Mouse (Mus musculus) bone marrow, adult 2 months (tissue): Measurements from ENCODE around the gene Fcer2a. TPM values are rescaled to one million over a fixed set of nuclear protein-coding genes. Genes with fewer than 3 reads are reported as not detected.

Source experiments
- H3K27ac ChIP-seq: fragments of 200-500 bp; 2 replicates; pipeline ENCODE4 v1.5.1; 2012; ENCODE audit warnings: low read depth, mild to moderate bottlenecking, control low read depth, inconsistent platforms, low read length; ENCODE audit not compliant: control insufficient read depth, poor library complexity, insufficient read depth
- H3K4me1 ChIP-seq: fragments of 200-500 bp; 2 replicates; pipeline ENCODE4 v1.6.1; 2011; ENCODE audit warnings: low read length; ENCODE audit not compliant: control insufficient read depth, insufficient read depth
- H3K4me3 ChIP-seq: fragments of 200-500 bp; replicated peaks from 2 replicates; pipeline ENCODE3; 2011; ENCODE audit warnings: mild to moderate bottlenecking, low read depth, low read length, control low read depth; ENCODE audit not compliant: control insufficient read depth
- CTCF ChIP-seq: fragments of 200-500 bp; IDR thresholded peaks from 2 replicates; pipeline ENCODE4 v1.5.1; 2011; ENCODE audit warnings: low read length, control low read depth; ENCODE audit not compliant: control insufficient read depth, insufficient read depth
- POLR2A ChIP-seq: fragments of 200-500 bp; IDR thresholded peaks from 2 replicates; pipeline ENCODE4 v1.6.1; 2011; ENCODE audit warnings: low read depth, mild to moderate bottlenecking, control low read depth, low read length, borderline replicate concordance; ENCODE audit not compliant: control insufficient read depth
- WGBS: fragments of 180-500 bp; shearing (Covaris S2); methylation state at CpG from one replicate; pipeline ENCODE4 v1.1.7; 2018; 5-methylcytosine and 5-hydroxymethylcytosine counted together
- polyA plus RNA-seq: library from polyadenylated mRNA; stranded (reverse); fragments of >200 nt; gene quantifications from 2 replicates; pipeline ENCODE4 v1.2.4, GENCODE M21; 2011; ENCODE audit warnings: low replicate concordance; ENCODE audit not compliant: missing spikeins, insufficient read depth, insufficient read length

Fcer2a gene
- polyA plus RNA-seq, 1 experiment: 37.3 TPM

GRCm38 (mm10) chr8:3683408-3684176, 10.4 kb downstream of the Fcer2a start:
- Histone ChIP-seq H3K4me3 (no peak overlapping the region), H3K4me1 (no peaks in the 10 kb centered on the region; the same call in 1 of the 2 replicates), H3K27ac (no peak overlapping the region)
- no peak for TF ChIP-seq POLR2A
- no peak for TF ChIP-seq CTCF
- 70% methylated on average over 6 of the region's 6 CpGs for WGBS

- TF ChIP-seq CTCF (no peak), POLR2A (no peak)
- Histone ChIP-seq H3K27ac (no peak overlapping the region), H3K4me3 (no peak overlapping the region), H3K4me1 (peaks cover under 1% of the 10 kb centered on the region; the same call in 1 of the 2 replicates)
- 76% methylated on average over 5 of the region's 5 CpGs for WGBS
These were observed 11.5 kb downstream of the Fcer2a start for GRCm38 (mm10) chr8:3682435-3682834.

- Histone ChIP-seq H3K27ac (no peak overlapping the region), H3K4me1 (peaks cover 1% of the 10 kb centered on the region; the same call in 1 of the 2 replicates), H3K4me3 (no peak overlapping the region)
- no peak for TF ChIP-seq CTCF
- TF ChIP-seq POLR2A: no peak
- 76% methylated on average over 5 of the region's 5 CpGs for WGBS
These were observed 14.3 kb downstream of the Fcer2a start for GRCm38 (mm10) chr8:3679656-3680055.

- Histone ChIP-seq H3K4me3 (no peak overlapping the region), H3K4me1 (peaks cover 1% of the 10 kb centered on the region; the same call in 1 of the 2 replicates), H3K27ac (no peak overlapping the region)
- 92% methylated on average over 23 of the region's 23 CpGs for WGBS
- TF ChIP-seq POLR2A (no peak), CTCF (no peak)
These were observed 14.7 kb downstream of the Fcer2a start for GRCm38 (mm10) chr8:3679236-3679635.

- Histone ChIP-seq H3K27ac (no peak overlapping the region), H3K4me1 (peaks cover 1% of the 10 kb centered on the region; the same call in 1 of the 2 replicates), H3K4me3 (no peak overlapping the region)
- WGBS: 97% methylated on average over 23 of the region's 23 CpGs
- TF ChIP-seq CTCF (no peak), POLR2A (no peak)
These were observed 15.1 kb downstream of the Fcer2a start for GRCm38 (mm10) chr8:3678831-3679230.

- peak overlapping the region; percentile 99 for H3K4me3 ChIP-seq
- no peak for TF ChIP-seq CTCF
- no peak for TF ChIP-seq POLR2A
- WGBS: under 1% methylated on average over 15 of the region's 15 CpGs
- peak overlapping the region; percentile 95 for H3K27ac ChIP-seq
- H3K4me1 ChIP-seq: peaks cover 1% of the 10 kb centered on the region; the same call in 1 of the 2 replicates
These were observed 16.9 kb downstream of the Fcer2a start for GRCm38 (mm10) chr8:3676993-3677579.

- under 1% methylated on average over 61 of the region's 61 CpGs for WGBS
- Histone ChIP-seq H3K4me1 (peaks cover 1% of the 10 kb centered on the region; the same call in 1 of the 2 replicates), H3K27ac (peak within 1 kb of the TSS; percentile 95), H3K4me3 (peak within 1 kb of the TSS; percentile 99)
- peak; percentile 63; the same call in 1 of the 2 replicates for TF ChIP-seq POLR2A
- TF ChIP-seq CTCF: peak; percentile 86
These were observed 17.6 kb downstream of the Fcer2a start, which contains the start of gene Trappc5 for GRCm38 (mm10) chr8:3676131-3676992. TSS of gene Trappc5 (plus strand) at chr8:3676299.
